Mouse (Mus musculus): ENCODE data around the gene Tnrc6c.

DNA sequence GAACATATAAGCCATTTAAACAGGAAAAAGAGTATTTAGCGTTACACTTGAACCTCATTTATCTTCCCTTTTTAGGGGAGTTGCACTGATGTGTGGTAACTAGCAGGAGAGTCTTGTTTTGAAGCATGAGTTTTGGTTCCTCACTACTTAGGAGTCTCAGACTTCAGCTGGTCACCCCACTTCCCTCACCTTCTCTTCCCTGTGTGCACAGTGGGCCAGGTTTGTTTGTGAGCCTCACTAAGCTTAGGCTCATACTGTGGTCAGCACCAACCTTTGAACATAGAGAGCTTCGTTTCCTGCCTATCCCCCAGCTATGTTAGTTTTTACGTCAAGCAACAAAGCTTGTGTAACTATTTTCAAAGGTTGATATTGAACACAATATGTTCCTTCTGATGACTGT lies 64.7 kb downstream of the Tnrc6c start:
- no peak for TF ChIP-seq EP300 (IDR thresholded peaks at IDR 0.05; ENCODE audit: low read length)
- TF ChIP-seq NRF1 (IDR thresholded peaks at IDR 0.05; ENCODE audit: low read depth, low read length) = no peak
- no peak for TF ChIP-seq POLR2AphosphoS2 (IDR thresholded peaks at IDR 0.05; ENCODE audit: low read depth, low read length)
- no peak for TF ChIP-seq CTCF (conservative IDR thresholded peaks at IDR 0.05 in 1 of 2, IDR thresholded peaks at IDR 0.05 in 1 of 2; ENCODE audit: low read depth in 2 of 2, low read length in 2 of 2)
- TF ChIP-seq SIN3A (IDR thresholded peaks at IDR 0.05; ENCODE audit: low read length) = no peak
- TF ChIP-seq POLR2A (IDR thresholded peaks at IDR 0.05; ENCODE audit: low read depth, low read length) = no peak
- no peak for TF ChIP-seq ELF1 (IDR thresholded peaks at IDR 0.05; ENCODE audit: low read depth, low read length)
- no peak for TF ChIP-seq BHLHE40 (IDR thresholded peaks at IDR 0.05; ENCODE audit: low read depth, low read length)
